Mouse (Mus musculus): Measurements from ENCODE around the gene Txnrd3. TPM values are rescaled to one million over a fixed set of nuclear protein-coding genes. Genes with fewer than 3 reads are reported as not detected.

Txnrd3 gene
- total RNA-seq (2021) (10 to 100 TPM; 13.5 to 15.3 TPM), polyA plus RNA-seq (2012; rRNA removed) (10.5 and 10.7 TPM in 2 replicates)
- long read RNA-seq, transcript Txnrd3-201 (16 exons, 2,836 nt) = major isoform, 23 of 24 reads
- long read RNA-seq, partial matches to known transcripts = 1 of 24 reads
- long read RNA-seq, other reads (novel, unspliced or antisense) = 0 of 24 reads

- TF ChIP-seq POLR2A (IDR thresholded peaks at IDR 0.05; ENCODE audit: insufficient read depth, low read depth, low read length) (peak; percentile 50; the same call in 1 of the 2 replicates), EP300 (IDR thresholded peaks at IDR 0.05; ENCODE audit: insufficient read depth, low read depth, low read length) (no peak), CTCF (IDR thresholded peaks at IDR 0.05) (peak; percentile 58)
- under 1% methylated on average over 51 of the region's 51 CpGs for WGBS
- H3K27me3 ChIP-seq (ENCODE audit: control insufficient read depth, insufficient read depth, low read length) = no peaks in the 10 kb centered on the region
- H3K4me1 ChIP-seq (ENCODE audit: control insufficient read depth, insufficient read depth, low read length) = 0 out of 2 replicates have a peak, but pooled peaks cover 1% of the 10 kb centered on the region
- H3K36me3 ChIP-seq (ENCODE audit: control insufficient read depth, insufficient read depth, low read length) = no peaks in the 10 kb centered on the region
- peak within 1 kb of the TSS; percentile 70 for H3K9ac ChIP-seq (ENCODE audit: low read depth, low read length)
- peak; percentile 96 to 97 for DNase-seq
- intact Hi-C loops (cut with DNase I) = loop anchor here (1.0 kb wide), 1 partner anchor 49 kb away; the partner anchor contains the start of gene Chchd6
- peak within 1 kb of the TSS; percentile 90 for H3K4me3 ChIP-seq
- H3K27ac ChIP-seq = peak within 1 kb of the TSS; percentile 89
- no peaks in the 10 kb centered on the region for H3K79me2 ChIP-seq (replicated peaks; ENCODE audit: control insufficient read depth, insufficient read depth, low read length)
These were observed at the start of gene Txnrd3 for GRCm38 (mm10) chr6:89643798-89644270. TSS of gene Txnrd3 (plus strand) at chr6:89643988.

DNA sequence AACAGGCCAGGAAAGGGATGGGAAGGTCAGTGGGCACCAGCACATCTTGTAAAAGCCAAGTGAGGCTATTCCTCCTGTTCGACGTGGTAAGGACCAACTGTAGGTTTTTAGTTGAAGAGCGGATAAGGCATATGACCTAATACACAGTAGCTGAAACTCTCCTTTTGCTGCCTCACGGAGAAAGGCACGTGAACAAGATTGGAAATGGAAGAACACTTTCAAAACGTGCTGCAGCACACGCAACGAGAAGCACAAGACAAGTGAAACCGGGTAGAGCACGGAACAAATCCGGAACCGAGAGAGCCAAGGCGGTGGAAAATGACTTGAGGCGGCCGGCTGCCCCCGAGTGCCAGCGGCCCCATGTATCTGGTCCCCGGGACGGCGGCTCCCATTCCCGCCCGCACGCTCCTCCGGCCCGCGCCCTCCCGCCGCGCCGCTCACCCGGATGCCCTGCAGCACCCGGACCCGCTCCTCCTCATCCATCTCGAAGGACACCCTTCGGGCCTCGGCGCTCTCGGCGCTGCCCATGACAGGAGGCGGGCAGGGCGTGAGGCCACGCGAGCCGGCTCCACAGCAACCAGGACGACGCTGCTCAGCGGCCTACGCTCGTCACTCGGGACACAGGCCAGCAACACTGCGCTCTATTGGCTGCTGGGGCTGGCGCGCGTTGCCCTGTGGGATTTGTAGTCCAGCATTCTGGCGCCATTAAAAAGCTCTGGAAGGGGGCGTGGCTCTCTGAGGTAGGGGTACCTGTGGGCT is 48.6 kb upstream of the Txnrd3 start, which contains the start of gene Chchd6:
Gene Chchd6, minus strand, starts transcription at position 635 of the 759 bp plus-strand sequence.
- no peaks in the 10 kb centered on the region for H3K36me3 ChIP-seq (ENCODE audit: control insufficient read depth, insufficient read depth, low read length)
- peak within 1 kb of the TSS; percentile 84 for H3K4me3 ChIP-seq
- peak within 1 kb of the TSS; percentile 81 for H3K9ac ChIP-seq (ENCODE audit: low read depth, low read length)
- H3K4me1 ChIP-seq (ENCODE audit: control insufficient read depth, insufficient read depth, low read length) = no peaks in the 10 kb centered on the region; the same call in 1 of the 2 replicates
- peak; percentile 94 to 96 for DNase-seq
- H3K27me3 ChIP-seq (ENCODE audit: control insufficient read depth, insufficient read depth, low read length) = no peaks in the 10 kb centered on the region
- H3K27ac ChIP-seq = peak within 1 kb of the TSS; percentile 54
- 1% methylated on average over 56 of the region's 56 CpGs for WGBS
- no peaks in the 10 kb centered on the region for H3K79me2 ChIP-seq (replicated peaks; ENCODE audit: control insufficient read depth, insufficient read depth, low read length)
- intact Hi-C loops (cut with DNase I) = loop anchor here (1.0 kb wide), 1 partner anchor 49 kb away; no protein-coding TSS in a partner anchor
- 0 out of 2 replicates have a peak, but pooled peaks have one; percentile 15 for TF ChIP-seq POLR2A (IDR thresholded peaks at IDR 0.05; ENCODE audit: insufficient read depth, low read depth, low read length)
- TF ChIP-seq EP300 (IDR thresholded peaks at IDR 0.05; ENCODE audit: insufficient read depth, low read depth, low read length) = 0 out of 2 replicates have a peak, but pooled peaks have one; percentile 25
- TF ChIP-seq CTCF (IDR thresholded peaks at IDR 0.05) = no peak

DNA sequence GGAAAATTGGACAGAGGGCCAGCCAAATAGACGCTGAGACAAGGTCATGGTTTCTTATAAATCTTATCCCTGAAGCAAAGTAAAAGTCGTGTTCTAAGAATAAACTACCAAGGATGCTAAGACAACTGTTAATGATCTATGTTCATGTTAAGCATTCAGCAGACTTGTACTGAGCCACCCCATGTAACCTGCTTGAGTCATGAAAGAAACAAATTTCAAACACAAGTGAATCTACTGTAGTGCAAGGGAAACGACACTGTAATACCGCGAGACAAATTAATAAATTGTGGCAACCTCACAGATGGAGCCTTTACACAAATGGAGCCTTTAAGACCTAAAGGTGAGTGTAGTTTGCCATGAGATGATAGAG is 48.0 kb upstream of the Txnrd3 start:
- H3K79me2 ChIP-seq (replicated peaks; ENCODE audit: control insufficient read depth, insufficient read depth, low read length) = no peaks in the 10 kb centered on the region
- TF ChIP-seq POLR2A (IDR thresholded peaks at IDR 0.05; ENCODE audit: insufficient read depth, low read depth, low read length) (no peak), CTCF (IDR thresholded peaks at IDR 0.05) (no peak), EP300 (IDR thresholded peaks at IDR 0.05; ENCODE audit: insufficient read depth, low read depth, low read length) (no peak)
- intact Hi-C loops (cut with DNase I) = loop anchor here (1.0 kb wide), 1 partner anchor 49 kb away; no protein-coding TSS in a partner anchor
- no peak overlapping the region for H3K9ac ChIP-seq (ENCODE audit: low read depth, low read length)
- no peaks in the 10 kb centered on the region for H3K36me3 ChIP-seq (ENCODE audit: control insufficient read depth, insufficient read depth, low read length)
- H3K4me3 ChIP-seq = peak overlapping the region; percentile 84; the same call in 1 of the 2 replicates
- H3K27me3 ChIP-seq (ENCODE audit: control insufficient read depth, insufficient read depth, low read length) = no peaks in the 10 kb centered on the region
- H3K4me1 ChIP-seq (ENCODE audit: control insufficient read depth, insufficient read depth, low read length) = no peaks in the 10 kb centered on the region; the same call in 1 of the 2 replicates
- H3K27ac ChIP-seq = no peak overlapping the region
- WGBS = 27% methylated on average over 5 of the region's 5 CpGs
- DNase-seq = no peak

DNA sequence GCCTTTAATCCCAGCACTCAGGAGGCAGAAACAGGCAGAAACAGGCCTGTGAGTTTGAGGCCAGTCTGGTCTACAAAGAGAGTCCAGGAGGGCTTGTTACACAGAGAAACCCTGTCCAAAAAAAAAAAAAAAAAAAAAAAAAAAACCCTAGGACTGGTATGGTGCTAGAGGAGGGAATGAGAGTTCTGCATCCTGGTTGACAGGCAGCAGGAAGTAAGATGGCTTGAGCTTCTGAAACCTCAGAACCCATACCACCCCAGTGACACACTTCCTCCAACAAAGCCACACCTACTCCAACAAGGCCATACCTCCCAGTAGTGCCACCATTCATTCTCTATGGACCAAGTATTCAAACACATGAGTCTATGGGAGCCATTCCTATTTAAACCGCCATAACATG is 47.3 kb upstream of the Txnrd3 start:
- Histone ChIP-seq H3K79me2 (replicated peaks; ENCODE audit: control insufficient read depth, insufficient read depth, low read length) (no peaks in the 10 kb centered on the region), H3K27ac (no peak overlapping the region), H3K4me1 (ENCODE audit: control insufficient read depth, insufficient read depth, low read length) (no peaks in the 10 kb centered on the region; the same call in 1 of the 2 replicates), H3K36me3 (ENCODE audit: control insufficient read depth, insufficient read depth, low read length) (no peaks in the 10 kb centered on the region), H3K9ac (ENCODE audit: low read depth, low read length) (no peak overlapping the region), H3K4me3 (no peak overlapping the region), H3K27me3 (ENCODE audit: control insufficient read depth, insufficient read depth, low read length) (no peaks in the 10 kb centered on the region)
- intact Hi-C loops (cut with DNase I) = no loop called here
- TF ChIP-seq CTCF (IDR thresholded peaks at IDR 0.05) (no peak), EP300 (IDR thresholded peaks at IDR 0.05; ENCODE audit: insufficient read depth, low read depth, low read length) (no peak), POLR2A (IDR thresholded peaks at IDR 0.05; ENCODE audit: insufficient read depth, low read depth, low read length) (no peak)
- no peak for DNase-seq
- WGBS = 96% methylated on average over 1 of the region's 1 CpGs

DNA sequence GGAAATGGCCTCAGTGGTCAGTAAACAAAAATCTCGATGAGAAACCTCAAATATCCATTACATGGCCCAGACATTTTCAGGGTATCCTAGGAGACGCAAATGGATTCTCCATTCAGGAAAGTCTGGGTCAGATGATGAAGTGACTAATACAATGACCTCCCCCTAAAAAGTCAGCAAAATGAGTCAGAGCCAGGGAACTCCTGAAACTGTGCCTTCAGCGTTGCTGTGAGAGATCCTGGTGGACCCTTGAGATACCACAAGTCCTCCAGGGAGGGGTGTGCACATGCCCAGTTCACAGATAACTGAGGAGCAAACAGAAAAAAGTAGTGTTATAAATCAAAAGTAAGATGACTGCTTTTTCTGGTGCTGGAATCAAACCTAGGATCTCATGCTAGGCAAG is 37.7 kb upstream of the Txnrd3 start:
- Histone ChIP-seq H3K36me3 (ENCODE audit: control insufficient read depth, insufficient read depth, low read length) (no peaks in the 10 kb centered on the region), H3K27me3 (ENCODE audit: control insufficient read depth, insufficient read depth, low read length) (no peaks in the 10 kb centered on the region), H3K4me1 (ENCODE audit: control insufficient read depth, insufficient read depth, low read length) (no peaks in the 10 kb centered on the region), H3K9ac (ENCODE audit: low read depth, low read length) (no peak overlapping the region), H3K4me3 (no peak overlapping the region), H3K27ac (no peak overlapping the region), H3K79me2 (replicated peaks; ENCODE audit: control insufficient read depth, insufficient read depth, low read length) (no peaks in the 10 kb centered on the region)
- WGBS = 62% methylated on average over 3 of the region's 3 CpGs
- intact Hi-C loops (cut with DNase I) = no loop called here
- DNase-seq = no peak
- TF ChIP-seq POLR2A (IDR thresholded peaks at IDR 0.05; ENCODE audit: insufficient read depth, low read depth, low read length) = no peak
- TF ChIP-seq CTCF (IDR thresholded peaks at IDR 0.05) = no peak
- no peak for TF ChIP-seq EP300 (IDR thresholded peaks at IDR 0.05; ENCODE audit: insufficient read depth, low read depth, low read length)

Data from heart, adult 2 months (tissue).